Mouse (Mus musculus) brain, embryonic 14.5 days (tissue): ENCODE measurements around the gene Anln. TPM values are rescaled to one million over a fixed set of nuclear protein-coding genes. Genes with fewer than 3 reads are reported as not detected.

Experiments used
- DNase-seq: peaks from one replicate; pipeline ENCODE4 v3.0.0-alpha.2; 2011; ENCODE audit warnings: low read depth
- CTCF ChIP-seq: fragments of 200-500 bp; IDR thresholded peaks from 2 replicates; pipeline ENCODE4 v1.5.1; 2012; ENCODE audit warnings: inconsistent platforms, mild to moderate bottlenecking, moderate library complexity, borderline replicate concordance; ENCODE audit not compliant: insufficient read depth, insufficient read length; ENCODE audit errors: extremely low read depth
- POLR2A ChIP-seq: fragments of 200-500 bp; IDR thresholded peaks from 2 replicates; pipeline ENCODE4 v1.6.1; 2012; ENCODE audit warnings: mild to moderate bottlenecking, inconsistent platforms, borderline replicate concordance; ENCODE audit not compliant: poor library complexity, insufficient read depth, insufficient read length, severe bottlenecking; ENCODE audit errors: extremely low read depth
- polyA plus RNA-seq: library from polyadenylated mRNA; depleted of rRNA; stranded (reverse); fragments of >200 nt; gene quantifications from 2 replicates; pipeline ENCODE4 v1.2.3, GENCODE M21; 2012

Gene Anln
- polyA plus RNA-seq, 1 experiment, result 9.1 TPM

DNA sequence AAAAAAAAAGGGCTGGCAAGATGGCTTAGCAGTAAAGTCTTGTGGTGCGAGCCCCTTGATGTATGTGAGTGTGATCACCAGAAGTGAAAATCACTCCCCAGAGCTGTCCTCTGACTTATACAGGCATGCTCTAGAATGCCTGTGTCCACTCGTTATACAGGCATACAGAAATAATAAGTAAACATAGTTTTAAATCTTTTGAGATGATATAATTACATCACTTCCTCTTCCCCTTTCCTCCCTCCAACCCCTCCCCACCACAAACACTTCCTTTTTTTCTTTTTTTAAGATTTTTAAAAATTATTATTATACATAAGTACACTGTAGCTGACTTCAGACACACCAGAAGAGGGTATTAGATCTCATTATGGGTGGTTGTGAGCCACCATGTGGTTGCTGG is 5.7 kb upstream of the Anln start:
- TF ChIP-seq POLR2A (no peak), CTCF (no peak)

DNA sequence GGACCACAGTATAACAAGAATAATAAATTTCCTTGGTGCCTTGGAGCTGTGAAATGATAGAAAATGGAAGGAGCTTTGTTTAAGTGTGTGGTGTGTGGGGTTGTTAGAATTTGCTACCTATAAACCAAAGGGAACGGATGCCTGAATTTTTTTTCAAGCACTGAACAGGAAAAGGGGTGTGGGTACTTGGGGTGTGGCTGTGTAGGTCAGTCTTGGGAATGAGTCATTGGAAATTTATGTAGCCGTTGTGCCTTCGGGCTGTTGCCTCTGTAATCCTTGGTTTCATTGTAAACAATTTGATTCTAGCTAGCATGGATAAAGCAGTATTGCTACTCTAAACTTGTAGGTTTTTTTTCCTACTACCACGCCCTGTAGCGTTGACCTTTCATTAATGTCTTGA is 1.4 kb upstream of the Anln start:
- no peak for DNase-seq

More for the DNA sequence above, 5.7 kb upstream of the Anln start:
- no peak for DNase-seq

DNA sequence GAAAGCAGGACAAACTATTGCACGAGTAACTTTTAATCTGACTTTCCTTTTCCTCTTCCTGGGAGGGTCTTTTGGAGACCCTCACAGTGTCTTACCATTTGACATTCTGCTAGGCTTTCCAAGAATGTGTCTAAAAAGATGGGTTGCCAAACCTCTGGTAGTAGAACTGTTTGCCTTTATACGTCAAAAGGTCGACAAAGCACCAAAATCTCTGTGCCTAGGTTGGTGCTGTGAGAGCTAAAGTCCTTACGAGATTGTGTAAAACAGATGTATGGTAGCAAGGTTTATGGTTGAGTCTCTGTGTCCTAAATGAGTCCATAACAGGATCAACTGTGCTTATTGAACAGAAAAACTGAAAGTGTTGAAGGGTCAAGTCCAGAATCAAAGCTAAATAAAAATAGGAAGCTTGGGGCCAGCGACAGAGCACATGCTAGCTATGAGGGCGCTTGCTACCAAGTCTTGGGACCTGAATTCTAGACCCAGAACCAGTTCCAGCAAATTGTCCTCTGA is 803 bp upstream of the Anln start:
- TF ChIP-seq CTCF, result no peak
- no peak for TF ChIP-seq POLR2A
- no peak for DNase-seq

More for the DNA sequence above, 1.4 kb upstream of the Anln start:
- no peak for TF ChIP-seq CTCF

GRCm38 (mm10) chr9:22388401-22388980 is 497 bp downstream of the Anln start:
- TF ChIP-seq CTCF, result no peak
- peak; percentile 7; the same call in 1 of the 2 replicates for TF ChIP-seq POLR2A
- DNase-seq, result peak; percentile 63

- no peak for DNase-seq
- no peak for TF ChIP-seq CTCF
- no peak for TF ChIP-seq POLR2A
These were observed 1.1 kb downstream of the Anln start for GRCm38 (mm10) chr9:22387901-22388300.

- no peak for DNase-seq
These were observed 3.1 kb downstream of the Anln start for GRCm38 (mm10) chr9:22385890-22386289.

GRCm38 (mm10) chr9:22376086-22376485 is 12.9 kb downstream of the Anln start:
- peak; percentile 18 for DNase-seq
- TF ChIP-seq POLR2A (no peak), CTCF (no peak)

More at GRCm38 (mm10) chr9:22385890-22386289, 3.1 kb downstream of the Anln start:
- TF ChIP-seq POLR2A (no peak), CTCF (no peak)

DNA sequence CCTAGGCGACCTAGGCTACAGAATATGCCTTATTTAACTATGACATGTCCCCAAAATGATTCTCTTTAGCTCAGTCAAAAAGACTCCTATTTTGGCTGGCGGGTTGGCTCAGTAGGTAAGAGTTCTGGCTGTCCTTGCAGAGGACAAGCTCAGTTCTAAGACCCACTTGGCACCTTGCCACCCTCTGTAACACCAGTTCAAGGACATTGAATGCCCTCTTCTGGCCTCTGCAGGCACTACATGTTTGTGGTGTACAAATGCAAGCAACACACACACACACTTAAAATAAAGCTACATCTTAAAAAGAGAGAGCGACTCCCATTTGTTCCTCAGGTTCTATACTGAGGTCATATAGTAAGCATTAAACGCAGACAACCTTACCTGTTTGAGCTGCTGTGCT is 16.2 kb downstream of the Anln start:
- TF ChIP-seq CTCF, result no peak
- DNase-seq, result no peak

- peak; percentile 39 for DNase-seq
- TF ChIP-seq POLR2A (no peak), CTCF (no peak)
These were observed 21.0 kb downstream of the Anln start for GRCm38 (mm10) chr9:22368030-22368429.

DNA sequence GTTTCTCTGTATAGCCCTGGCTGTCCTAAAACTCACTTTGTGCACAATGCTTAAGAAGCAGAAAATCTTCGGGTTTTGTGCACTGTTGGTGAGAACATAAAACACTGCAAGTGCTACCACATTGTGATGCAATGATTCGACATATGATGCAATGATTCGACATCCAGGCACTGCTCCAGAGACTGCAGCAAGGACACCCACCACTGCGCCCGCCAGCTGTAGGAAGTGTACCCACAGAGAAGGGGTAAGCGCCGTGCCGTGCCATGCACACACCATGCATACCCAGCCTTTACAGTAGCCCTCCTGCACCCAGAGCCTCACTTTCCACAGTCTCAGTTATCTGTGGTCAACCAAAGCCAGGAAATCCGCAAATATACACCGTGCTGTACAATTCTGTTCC is 22.4 kb downstream of the Anln start:
- no peak for TF ChIP-seq POLR2A
- no peak for TF ChIP-seq CTCF
- no peak for DNase-seq

GRCm38 (mm10) chr9:22366221-22366620 is 22.8 kb downstream of the Anln start:
- TF ChIP-seq CTCF (no peak), POLR2A (no peak)
- no peak for DNase-seq

GRCm38 (mm10) chr9:22360916-22361315 is 28.1 kb downstream of the Anln start:
- DNase-seq, result no peak
- TF ChIP-seq CTCF, result no peak
- TF ChIP-seq POLR2A, result no peak
